Mouse (Mus musculus): Measurements from ENCODE around the gene Cog8.
"Not testable (repeated sequence)": the region's sequence is repeated elsewhere in the genome, so short reads cannot be mapped to it uniquely, and the experiment has no call there.

The Cog8 gene

DNA sequence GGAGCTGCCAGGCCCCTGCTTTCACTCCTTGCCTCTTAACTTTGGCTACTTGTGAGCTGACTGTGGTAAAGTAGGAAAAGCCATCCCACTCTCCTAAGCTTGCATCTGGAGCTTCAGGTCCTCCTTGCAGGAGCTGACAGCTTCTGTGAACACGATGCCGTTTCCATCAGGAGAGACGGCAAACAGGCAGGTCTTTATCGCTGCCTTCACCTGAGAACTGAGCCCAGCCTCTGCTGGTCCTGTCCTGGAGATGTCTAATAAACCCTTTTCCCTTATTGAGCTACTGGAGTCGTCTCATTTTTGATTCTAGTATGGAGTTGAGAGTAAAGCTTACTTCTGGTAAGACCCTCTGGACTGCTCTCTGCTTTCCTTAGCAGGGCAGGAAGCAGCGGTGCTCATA lies 11.0 kb downstream of the Cog8 start:
- DNase-seq (ENCODE audit: low read depth, low spot score): no peak

DNA sequence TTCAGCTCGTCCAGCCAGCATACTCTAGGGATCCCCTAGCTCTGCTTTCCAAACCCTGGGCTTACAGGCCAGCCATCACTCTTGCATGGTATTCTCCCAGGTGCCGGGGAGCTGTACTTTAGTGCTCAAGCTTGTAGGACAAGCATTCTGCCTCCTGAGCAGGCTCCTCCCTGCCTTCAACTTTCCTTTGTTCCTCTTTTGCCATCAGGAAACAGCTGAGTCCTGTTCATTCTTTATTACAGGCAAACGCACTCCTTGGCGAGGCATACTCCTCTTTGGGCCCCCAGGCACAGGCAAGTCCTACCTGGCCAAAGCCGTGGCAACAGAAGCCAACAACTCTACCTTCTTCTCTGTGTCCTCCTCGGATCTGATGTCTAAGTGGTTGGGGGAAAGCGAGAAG lies 15.9 kb downstream of the Cog8 start:
- peak; percentile 33 for DNase-seq (ENCODE audit: low read depth, low spot score)

DNA sequence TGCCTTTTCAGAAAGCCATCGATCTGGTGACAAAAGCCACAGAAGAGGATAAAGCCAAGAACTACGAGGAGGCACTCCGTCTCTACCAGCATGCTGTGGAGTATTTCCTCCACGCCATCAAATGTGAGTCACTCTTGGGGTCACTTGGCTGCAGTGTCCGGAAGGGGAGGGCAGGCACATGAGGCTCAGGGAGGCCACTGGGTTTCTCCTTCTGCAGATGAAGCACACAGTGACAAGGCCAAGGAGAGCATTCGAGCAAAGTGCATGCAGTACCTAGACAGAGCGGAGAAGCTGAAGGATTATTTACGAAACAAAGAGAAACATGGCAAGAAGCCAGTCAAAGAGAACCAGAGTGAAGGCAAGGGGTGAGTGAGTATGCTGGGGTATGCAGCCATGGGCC lies 19.9 kb downstream of the Cog8 start:
- DNase-seq (ENCODE audit: low read depth, low spot score): no peak

DNA sequence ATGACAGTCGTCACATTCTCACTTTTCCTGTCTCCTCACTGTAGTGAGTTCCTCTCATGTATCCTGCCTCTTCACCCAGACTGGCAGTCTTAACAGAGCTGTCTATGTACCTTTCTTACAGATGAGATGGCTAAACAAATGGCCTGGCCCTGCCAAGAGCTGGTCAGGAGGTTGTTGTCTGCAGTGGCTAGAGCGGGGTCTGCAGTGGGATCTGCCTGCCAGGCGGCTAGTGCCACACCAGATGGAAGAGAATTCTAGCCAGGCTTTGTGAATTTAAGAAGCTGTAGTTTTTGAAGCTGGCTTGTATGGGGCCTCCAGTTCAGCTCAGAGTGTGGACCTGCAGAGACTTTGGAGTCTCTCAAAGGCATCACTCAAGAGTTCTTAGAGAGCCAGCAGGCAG lies 20.8 kb downstream of the Cog8 start:
- DNase-seq (ENCODE audit: low read depth, low spot score): no peak

DNA sequence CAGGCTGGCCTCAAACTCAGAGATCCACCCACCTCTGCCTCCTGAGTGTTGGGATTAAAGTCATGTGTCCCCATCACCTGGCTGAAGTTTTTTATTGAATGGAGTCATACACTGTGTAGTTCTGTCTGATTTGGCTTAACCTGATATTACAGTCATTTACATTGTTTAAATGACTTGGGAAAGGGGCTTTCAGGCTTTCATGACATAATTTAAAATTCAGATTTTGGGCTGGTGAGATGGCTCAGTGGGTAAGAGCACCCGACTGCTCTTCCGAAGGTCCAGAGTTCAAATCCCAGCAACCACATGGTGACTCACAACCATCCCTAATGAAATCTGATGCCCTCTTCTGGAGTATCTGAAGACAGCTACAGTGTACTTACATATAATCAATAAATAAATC lies 22.9 kb downstream of the Cog8 start:
- not testable (repeated sequence) for DNase-seq (ENCODE audit: low read depth, low spot score)

DNA sequence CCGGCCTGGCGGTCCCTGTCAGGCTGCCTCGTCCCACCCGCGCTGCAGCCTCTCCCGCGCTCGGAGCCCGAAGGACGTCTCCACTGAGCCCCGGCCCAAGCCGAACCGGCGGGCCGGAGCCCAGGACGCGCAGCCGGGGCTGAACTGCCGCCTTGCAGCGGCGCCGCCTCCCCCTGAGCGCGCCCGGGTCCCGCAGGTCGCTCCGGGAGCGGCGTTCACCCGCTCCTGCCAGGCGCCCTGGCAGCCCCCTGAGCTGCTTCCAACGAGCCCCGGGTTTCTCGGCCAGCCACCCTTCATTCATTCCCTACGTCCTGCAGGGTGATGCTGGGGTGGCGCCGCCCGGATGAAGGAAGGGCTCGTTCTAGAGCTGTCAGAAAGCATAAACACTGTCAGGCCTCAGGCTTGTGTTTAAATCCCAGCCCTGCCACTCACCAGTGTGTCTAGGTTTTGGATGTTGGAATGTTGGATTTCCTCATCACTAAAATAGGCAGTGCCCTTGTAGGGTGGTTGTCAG lies 24.9 kb downstream of the Cog8 start:
- DNase-seq (ENCODE audit: low read depth, low spot score): peak; percentile 61

DNA sequence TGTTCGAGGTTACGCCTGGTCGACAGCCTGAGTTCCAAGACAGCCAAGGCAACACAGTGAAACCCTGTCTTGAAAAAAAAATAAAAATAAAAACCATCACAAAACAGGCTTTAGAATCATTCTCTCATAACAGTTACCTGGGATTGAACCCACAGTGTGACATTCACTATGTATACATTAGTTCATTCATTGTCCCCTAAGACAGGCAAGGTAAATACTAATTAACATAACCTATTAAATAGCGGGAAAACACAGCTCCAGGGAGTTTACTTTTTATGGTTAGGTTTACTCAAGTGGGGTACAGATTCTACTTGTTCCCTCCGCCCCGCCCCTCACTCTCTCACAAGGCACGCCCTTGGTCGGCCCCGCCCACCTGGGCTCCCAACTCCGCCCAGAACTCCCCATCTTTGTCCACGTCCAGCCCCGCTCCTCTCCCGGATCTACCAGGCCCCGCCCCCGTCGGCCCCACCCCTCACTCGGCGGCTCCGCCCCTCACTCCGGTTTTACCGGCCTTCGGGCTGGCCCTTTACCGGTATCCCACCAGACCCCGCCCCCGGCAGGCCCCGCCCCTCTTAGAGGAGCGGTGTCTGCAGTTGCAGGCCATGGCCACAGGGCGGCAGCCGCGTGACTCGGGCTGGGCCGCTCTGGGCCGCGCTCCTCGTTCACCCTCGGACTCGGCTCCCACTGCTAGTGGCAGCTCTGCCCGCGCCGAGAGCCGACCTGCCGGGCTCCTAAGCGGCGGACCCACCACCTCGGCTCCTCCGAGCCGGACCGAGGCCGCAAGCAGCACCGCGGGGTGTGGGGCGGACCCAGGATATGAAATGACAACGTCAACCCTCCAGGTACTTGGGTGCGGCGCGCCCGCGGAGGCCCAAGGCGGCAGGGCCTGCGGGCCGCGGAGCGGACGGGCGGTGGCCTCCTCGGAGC lies 25.6 kb downstream of the Cog8 start, which contains the start of gene Vps4a:
Gene Vps4a, plus strand, starts transcription at position 573 of the 927 bp plus-strand sequence.
- DNase-seq (ENCODE audit: low read depth, low spot score): peak; percentile 98

DNA sequence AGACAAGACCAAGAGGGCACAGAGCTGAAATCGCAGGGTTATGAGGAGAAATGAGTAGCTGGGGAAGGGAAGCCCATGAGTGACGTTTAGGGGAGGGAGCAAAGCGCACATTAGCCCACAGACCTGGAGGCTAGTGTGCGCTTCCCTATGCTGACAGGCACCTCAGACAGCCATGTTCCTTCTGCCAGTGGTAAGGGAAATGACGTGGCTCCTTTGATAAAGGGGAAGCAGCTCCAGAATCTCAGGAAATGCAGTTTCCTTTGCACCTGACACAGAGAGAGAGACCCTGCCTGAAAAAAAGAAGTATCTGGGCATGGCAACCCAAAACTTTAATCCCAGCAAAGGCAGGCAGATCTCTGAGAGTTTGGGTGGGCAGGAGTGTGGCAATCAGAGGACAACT lies 26.4 kb downstream of the Cog8 start:
- DNase-seq (ENCODE audit: low read depth, low spot score): no peak

DNA sequence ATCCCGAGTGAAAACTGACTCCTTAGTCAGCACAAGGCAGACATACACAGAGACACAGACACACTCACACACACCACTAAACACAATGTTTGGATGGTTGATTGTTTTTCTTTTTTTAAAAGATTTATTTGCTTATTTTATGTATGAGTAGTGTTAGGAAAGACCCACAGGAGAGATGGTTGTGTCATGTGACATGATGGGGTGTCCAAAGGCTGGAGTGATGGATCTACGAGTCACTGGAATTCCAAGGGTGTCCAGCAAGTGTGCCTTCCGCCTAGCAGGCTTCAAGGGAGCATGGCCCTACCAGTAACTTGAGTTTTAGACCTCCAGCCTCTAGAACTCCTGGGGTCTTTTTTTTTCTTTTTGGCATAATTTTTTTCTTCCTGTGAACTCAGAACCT lies 27.2 kb downstream of the Cog8 start:
- DNase-seq (ENCODE audit: low read depth, low spot score): no peak

DNA sequence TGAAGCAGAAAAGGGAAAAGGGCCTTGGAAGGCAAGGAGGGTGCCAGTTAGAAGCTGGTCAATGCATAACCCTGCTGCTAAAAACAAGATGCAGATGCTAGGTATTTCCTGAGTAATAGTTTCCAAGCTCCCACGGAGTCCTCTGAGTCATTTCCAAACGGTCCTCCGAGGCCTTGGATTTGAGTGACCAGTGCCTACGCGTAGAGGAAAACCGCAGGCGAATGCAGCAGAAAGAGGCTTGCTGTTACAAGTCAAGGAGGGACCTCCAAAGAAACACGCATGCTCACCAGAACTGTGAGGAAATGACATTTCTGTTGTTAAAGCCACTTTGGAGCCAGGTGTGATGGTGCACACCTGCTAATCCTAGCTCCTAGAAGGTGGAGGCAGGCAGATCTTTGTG lies 33.0 kb downstream of the Cog8 start:
- DNase-seq (ENCODE audit: low read depth, low spot score): no peak

DNA sequence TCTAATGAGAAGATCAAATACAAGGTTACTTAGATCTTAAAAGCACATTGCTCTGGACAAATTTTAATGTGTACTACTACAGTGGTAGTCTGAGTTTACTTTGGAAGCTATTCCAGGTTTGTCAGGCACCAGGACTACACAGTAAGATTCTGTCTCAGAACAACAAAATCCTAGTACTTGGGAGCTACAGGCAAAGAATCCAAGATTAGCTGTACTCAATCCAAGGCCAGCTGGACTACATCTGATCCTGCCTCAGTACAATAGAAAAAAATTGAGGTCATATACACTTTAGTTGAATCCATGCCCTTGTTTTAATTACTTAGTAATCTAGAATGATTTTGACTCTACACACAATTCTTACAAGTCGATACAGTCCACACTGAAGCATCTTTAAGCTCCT lies 41.6 kb downstream of the Cog8 start:
- DNase-seq (ENCODE audit: low read depth, low spot score): no peak

DNA sequence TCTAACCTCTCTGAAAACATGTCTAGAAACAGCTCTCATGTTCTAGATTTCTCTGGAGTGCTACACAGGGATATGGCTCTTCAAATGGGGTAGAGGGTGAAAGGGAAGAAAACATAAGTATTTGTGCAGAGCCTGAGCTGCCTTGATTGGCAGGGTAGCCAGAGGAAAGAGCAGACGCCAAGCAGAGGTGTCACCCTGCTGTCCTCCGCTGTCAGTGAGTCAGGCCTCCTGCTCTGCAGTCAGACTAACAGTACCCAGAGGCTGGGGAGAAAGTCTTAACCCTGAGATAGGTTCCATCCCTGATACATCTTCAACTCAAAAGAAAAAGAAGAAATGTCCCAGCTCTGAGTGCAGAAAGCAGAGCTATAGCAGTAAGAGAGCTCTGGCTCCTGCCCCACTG lies 43.8 kb downstream of the Cog8 start:
- DNase-seq (ENCODE audit: low read depth, low spot score): no peak

DNA sequence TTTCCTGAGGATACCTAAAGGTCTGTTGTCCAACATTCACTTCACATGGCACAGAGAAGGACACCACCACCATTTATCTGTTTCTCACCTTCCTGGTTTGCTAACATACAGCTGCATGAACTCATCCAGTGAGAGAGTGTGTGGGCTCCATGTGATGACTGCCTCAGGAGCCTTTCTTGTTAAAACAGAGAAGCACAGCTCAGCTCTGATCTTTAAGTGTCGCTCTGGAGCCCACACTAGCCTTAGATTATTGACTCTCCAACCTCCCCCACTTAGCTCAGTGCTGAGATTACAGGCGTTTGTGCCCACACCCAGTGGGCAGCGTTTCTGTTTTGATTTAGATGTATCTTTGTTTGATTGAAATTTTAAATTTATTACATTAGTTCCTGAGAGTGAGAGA lies 48.7 kb downstream of the Cog8 start:
- no peak for DNase-seq (ENCODE audit: low read depth, low spot score)

DNA sequence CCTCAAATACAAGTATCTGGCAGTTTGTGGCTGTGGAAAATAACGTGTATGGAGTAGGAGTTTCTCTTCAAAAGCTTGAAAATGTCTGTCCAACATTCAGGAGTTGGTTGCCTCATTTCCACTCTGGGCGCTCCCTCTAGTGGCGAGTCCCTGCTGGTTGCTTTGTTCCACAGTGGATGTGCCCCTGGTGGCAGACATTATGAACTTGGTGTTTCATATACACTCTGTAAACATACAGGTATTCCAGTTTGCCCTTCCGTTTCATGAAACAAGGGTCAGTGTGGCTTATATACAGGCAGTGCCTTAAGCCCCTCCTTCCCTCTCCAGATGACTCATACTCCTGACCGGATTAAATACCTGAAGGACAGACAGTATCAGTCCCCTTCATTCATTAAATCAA lies 54.0 kb downstream of the Cog8 start:
- peak; percentile 92 for DNase-seq (ENCODE audit: low read depth, low spot score)

DNA sequence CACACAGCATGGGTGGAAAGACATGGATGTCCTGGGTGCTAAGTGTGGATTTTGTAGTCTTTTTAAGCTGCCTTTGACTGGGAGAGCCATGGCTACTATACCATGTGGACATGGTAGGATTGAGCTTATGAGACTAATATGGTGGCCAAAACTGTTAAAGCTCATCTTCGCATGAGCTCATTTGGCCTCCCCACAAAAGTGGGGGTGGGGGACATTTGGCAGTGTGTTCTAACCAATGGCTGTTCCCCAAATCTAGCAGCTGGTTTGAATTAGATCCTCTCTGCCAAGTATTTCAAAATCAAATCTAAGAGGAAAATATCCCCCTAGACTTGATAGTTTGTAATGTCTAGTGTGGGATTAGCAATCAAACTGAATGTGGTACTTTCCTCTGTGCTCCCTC lies 57.4 kb downstream of the Cog8 start:
- DNase-seq (ENCODE audit: low read depth, low spot score): no peak

DNA sequence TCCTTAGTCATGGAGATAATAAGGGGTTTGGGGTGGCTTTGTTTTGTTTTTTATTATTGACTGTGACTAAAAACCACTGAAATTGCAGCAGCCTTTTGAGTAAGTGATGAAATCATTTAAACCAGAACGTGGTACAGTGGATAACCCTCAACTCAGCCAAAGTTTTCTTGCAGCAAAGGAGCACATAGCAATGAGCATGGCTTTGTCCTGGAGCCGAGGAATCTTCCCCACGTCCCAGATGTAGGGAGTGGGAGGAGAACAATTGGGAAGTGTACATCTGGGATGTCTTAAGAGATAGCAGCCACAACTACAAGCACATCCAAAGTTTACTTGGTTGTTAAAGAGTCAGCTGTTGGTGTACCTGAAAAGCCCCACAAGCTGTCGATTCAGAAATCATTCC lies 59.1 kb downstream of the Cog8 start:
- DNase-seq (ENCODE audit: low read depth, low spot score): no peak

DNA sequence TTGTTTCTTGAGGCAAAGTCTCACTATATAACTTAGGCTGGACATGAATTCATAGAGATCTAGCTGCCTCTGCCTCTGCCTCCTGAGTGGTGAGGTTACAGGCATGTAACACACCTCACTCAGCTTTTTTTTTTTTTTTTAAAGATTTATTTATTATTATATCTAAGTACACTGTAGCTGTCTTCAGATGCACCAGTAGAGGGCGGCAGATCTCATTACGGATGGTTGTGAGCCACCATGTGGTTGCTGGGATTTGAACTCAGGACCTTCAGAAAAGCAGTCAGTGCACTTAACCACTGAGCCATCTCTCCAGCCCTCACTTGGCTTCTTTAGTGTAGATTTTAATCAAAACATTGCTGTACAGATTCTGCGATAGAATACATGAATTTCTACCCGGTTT lies 60.1 kb downstream of the Cog8 start:
- peak; percentile 23 for DNase-seq (ENCODE audit: low read depth, low spot score)

Measured in ZHBTc4 (cell line).